Mouse (Mus musculus) testis, adult 2 months (tissue): ENCODE data around the gene B9d2.

Experiments used
- CTCF ChIP-seq: fragments of 200-500 bp; IDR thresholded peaks from 2 replicates; pipeline ENCODE4 v1.5.1; 2012; ENCODE audit warnings: low read depth, mild to moderate bottlenecking, inconsistent platforms, low read length, moderate library complexity; ENCODE audit not compliant: control insufficient read depth, insufficient read depth, insufficient replicate concordance
- POLR2A ChIP-seq: fragments of 200-500 bp; IDR thresholded peaks from 2 replicates; pipeline ENCODE4 v1.6.1; 2012; ENCODE audit warnings: low read depth, mild to moderate bottlenecking, inconsistent platforms, low read length, moderate library complexity; ENCODE audit not compliant: control insufficient read depth

DNA sequence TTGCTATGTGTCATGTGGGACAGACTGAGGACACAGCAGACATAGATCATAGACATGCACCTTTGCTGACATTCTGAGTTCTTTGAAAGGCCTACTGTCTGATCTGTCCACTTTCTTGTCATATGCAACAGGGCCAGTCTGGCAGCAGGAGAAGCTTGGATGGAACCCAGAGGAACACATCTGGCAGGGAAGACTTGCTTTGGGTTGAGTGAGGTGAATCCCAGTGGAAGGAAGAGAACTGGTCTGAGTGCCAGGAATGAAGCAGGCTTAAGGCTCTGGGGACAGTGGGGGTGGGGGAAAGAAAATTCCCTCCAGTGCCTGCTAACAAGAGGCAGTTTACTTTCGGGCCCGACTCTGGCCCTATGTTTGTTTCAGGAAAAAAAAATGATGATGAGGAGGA is 49.3 kb downstream of the B9d2 start:
- TF ChIP-seq CTCF: no peak
- TF ChIP-seq POLR2A: no peak
